Mouse (Mus musculus) lung, adult 2 months (tissue): ENCODE results near the gene Gmds.

Experiments
- CTCF ChIP-seq: fragments of 200-500 bp; IDR thresholded peaks from 2 replicates; pipeline ENCODE4 v1.5.1; 2011; ENCODE audit warnings: mild to moderate bottlenecking, low read length, control low read depth; ENCODE audit not compliant: insufficient read depth
- POLR2A ChIP-seq: fragments of 200-500 bp; IDR thresholded peaks from 2 replicates; pipeline ENCODE4 v1.6.1; 2011; ENCODE audit warnings: low read depth, mild to moderate bottlenecking, control low read depth, low read length, borderline replicate concordance; ENCODE audit errors: extremely low read depth

GRCm38 (mm10) chr13:32020455-32021249, 317.9 kb downstream of the Gmds start:
- no peak for TF ChIP-seq CTCF
- TF ChIP-seq POLR2A, result no peak
